Mouse (Mus musculus): Measurements from ENCODE around the gene Wdr61. TPM values are rescaled to one million over a fixed set of nuclear protein-coding genes. Genes with fewer than 3 reads are reported as not detected.

Gene Wdr61
- 158 and 159 TPM in 2 replicates for polyA plus RNA-seq (2014; fragmentation: Nextera tagmentation; extraction: Ambion mirVana)

DNA sequence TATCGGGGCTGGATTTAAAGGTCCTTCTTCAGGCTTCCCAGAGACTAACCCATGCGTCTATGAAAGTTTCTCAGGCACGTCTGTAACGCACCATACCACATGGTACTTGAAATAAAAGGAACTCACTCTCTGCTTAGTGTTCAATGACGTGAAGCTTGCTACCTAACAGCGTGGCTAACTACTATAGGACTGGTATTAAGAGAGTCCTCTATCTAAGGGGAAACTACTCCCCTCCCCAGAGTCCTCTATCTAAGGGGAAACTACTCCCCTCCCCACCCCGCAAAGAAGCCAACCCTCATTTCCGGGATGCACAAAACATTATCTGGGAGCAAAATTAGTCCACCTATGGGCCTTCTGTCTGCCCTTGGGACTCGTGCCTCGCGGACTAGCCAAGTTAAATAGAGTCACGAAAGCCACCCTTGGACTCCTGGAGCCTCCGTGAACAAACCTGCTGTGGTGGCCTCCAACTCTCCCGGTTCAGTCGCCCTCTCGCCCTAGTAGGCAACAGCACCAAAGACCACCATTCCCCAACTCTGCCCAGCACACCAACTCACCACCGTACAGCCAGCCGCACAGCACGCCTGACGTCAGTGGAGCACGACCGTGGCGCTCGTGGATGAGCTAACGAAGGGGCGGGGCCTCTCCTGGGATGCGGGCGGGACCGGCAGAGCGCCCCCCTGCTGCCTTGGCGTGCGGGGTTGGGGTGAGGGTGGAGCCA is at the start of gene Wdr61:
Gene Wdr61, minus strand, starts transcription at position 599 of the 718 bp plus-strand sequence.
- peak; percentile 96 for ATAC-seq (replicated peaks; ENCODE audit: low FRiP score)
- H3K4me3 ChIP-seq (ENCODE audit: low read depth, low read length) = peak within 1 kb of the TSS; percentile 64
- no peaks in the 10 kb centered on the region for H3K9me3 ChIP-seq (ENCODE audit: control insufficient read depth, low read length)
- no peaks in the 10 kb centered on the region; the same call in 1 of the 2 replicates for H3K36me3 ChIP-seq (ENCODE audit: control insufficient read depth, insufficient read depth, low read length)
- H3K27me3 ChIP-seq (ENCODE audit: control insufficient read depth, insufficient read depth, low read length) = no peaks in the 10 kb centered on the region
- H3K4me1 ChIP-seq (replicated peaks; ENCODE audit: control insufficient read depth, insufficient read depth, low read length) = 0 out of 2 replicates have a peak, but pooled peaks cover 5% of the 10 kb centered on the region
- H3K4me2 ChIP-seq (ENCODE audit: low read depth, low read length, severe bottlenecking) = peak within 1 kb of the TSS; percentile 72
- DNase-seq (ENCODE audit: low spot score) = peak; percentile 99
- peak within 1 kb of the TSS; percentile 75 for H3K9ac ChIP-seq (ENCODE audit: low read length)
- H3K27ac ChIP-seq (ENCODE audit: low read depth, low read length) = peak within 1 kb of the TSS; percentile 46; the same call in 1 of the 2 replicates
- 2% methylated on average over 32 of the region's 32 CpGs for WGBS

DNA sequence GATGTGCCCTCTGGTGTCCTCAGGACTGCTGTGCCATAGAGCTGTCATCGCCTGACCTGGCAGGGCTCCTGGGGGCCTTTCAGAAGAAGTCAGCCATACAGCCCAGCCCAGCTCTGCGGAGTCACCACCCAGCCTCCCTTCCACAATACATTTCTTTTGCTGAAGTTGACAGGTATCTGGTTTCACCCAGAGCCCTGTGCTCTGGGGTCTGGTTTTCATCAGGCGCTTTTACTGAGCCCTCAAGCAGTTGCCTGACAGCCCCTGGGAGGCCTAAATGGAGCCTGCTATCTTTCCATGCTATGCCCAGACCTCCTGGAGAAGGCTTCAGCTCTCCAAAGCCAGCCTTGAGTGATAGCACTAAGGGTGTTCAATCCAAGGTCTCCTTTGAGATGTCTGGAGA is 49.7 kb upstream of the Wdr61 start:
- DNase-seq (ENCODE audit: low spot score) (no peak), ATAC-seq (replicated peaks; ENCODE audit: low FRiP score) (no peak)
- 63% methylated on average over 3 of the region's 3 CpGs for WGBS
- Histone ChIP-seq H3K27me3 (ENCODE audit: control insufficient read depth, insufficient read depth, low read length) (no peaks in the 10 kb centered on the region), H3K4me3 (ENCODE audit: low read depth, low read length) (no peak overlapping the region), H3K9me3 (ENCODE audit: control insufficient read depth, low read length) (no peaks in the 10 kb centered on the region), H3K27ac (ENCODE audit: low read depth, low read length) (no peak overlapping the region), H3K36me3 (ENCODE audit: control insufficient read depth, insufficient read depth, low read length) (no peaks in the 10 kb centered on the region), H3K4me1 (replicated peaks; ENCODE audit: control insufficient read depth, insufficient read depth, low read length) (peaks cover 5% of the 10 kb centered on the region; the same call in 1 of the 2 replicates), H3K9ac (ENCODE audit: low read length) (no peak overlapping the region), H3K4me2 (ENCODE audit: low read depth, low read length, severe bottlenecking) (no peak overlapping the region)

DNA sequence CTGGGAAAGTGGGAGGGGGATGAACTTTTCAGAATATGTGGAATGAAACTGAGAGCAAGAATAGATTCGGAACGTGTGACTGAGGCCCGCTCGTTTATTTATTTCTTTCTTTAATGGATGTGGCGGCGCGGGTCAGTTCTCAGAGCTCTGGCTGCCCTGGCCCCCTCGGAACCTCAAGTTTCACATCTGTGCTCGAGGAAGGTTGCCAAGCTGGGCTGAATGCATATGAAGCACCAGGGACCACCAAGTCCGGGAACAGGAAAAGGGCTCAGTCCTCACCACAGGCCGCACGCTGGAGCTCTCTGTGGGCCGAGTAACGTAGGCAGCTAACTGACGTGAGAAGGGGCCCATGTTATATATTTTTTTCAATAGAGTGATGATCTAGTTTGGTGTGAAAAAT is 48.2 kb upstream of the Wdr61 start:
- Histone ChIP-seq H3K9ac (ENCODE audit: low read length) (no peak overlapping the region), H3K4me1 (replicated peaks; ENCODE audit: control insufficient read depth, insufficient read depth, low read length) (no peaks in the 10 kb centered on the region), H3K27me3 (ENCODE audit: control insufficient read depth, insufficient read depth, low read length) (no peaks in the 10 kb centered on the region), H3K27ac (ENCODE audit: low read depth, low read length) (no peak overlapping the region), H3K4me3 (ENCODE audit: low read depth, low read length) (no peak overlapping the region), H3K4me2 (ENCODE audit: low read depth, low read length, severe bottlenecking) (no peak overlapping the region), H3K9me3 (ENCODE audit: control insufficient read depth, low read length) (no peaks in the 10 kb centered on the region), H3K36me3 (ENCODE audit: control insufficient read depth, insufficient read depth, low read length) (no peaks in the 10 kb centered on the region)
- DNase-seq (ENCODE audit: low spot score) (no peak), ATAC-seq (replicated peaks; ENCODE audit: low FRiP score) (no peak)
- 70% methylated on average over 15 of the region's 15 CpGs for WGBS

DNA sequence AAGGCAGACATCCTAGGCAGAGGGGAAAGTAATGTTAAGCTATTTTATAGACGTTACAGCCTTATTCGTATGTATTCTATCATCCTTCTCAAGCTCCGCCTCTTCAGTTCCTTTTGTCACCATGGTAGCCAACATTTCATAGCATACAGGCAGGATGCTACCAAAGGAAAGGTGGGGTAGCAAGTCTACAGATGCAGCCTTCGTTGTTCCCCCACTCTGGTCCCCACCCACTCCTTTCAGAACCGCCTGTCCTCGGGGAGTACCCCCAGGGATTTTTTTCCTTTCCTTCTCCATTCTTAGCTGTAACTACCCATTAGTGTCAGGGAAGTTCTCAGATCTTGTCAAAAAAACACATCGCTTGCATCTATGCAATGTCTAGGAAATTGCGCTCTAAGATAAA is 45.0 kb upstream of the Wdr61 start:
- DNase-seq (ENCODE audit: low spot score) (no peak), ATAC-seq (replicated peaks; ENCODE audit: low FRiP score) (no peak)
- Histone ChIP-seq H3K4me1 (replicated peaks; ENCODE audit: control insufficient read depth, insufficient read depth, low read length) (no peaks in the 10 kb centered on the region), H3K4me3 (ENCODE audit: low read depth, low read length) (no peak overlapping the region), H3K36me3 (ENCODE audit: control insufficient read depth, insufficient read depth, low read length) (no peaks in the 10 kb centered on the region), H3K9me3 (ENCODE audit: control insufficient read depth, low read length) (no peaks in the 10 kb centered on the region), H3K27ac (ENCODE audit: low read depth, low read length) (no peak overlapping the region), H3K27me3 (ENCODE audit: control insufficient read depth, insufficient read depth, low read length) (no peaks in the 10 kb centered on the region), H3K4me2 (ENCODE audit: low read depth, low read length, severe bottlenecking) (no peak overlapping the region), H3K9ac (ENCODE audit: low read length) (no peak overlapping the region)
- WGBS = 89% methylated on average over 8 of the region's 8 CpGs

DNA sequence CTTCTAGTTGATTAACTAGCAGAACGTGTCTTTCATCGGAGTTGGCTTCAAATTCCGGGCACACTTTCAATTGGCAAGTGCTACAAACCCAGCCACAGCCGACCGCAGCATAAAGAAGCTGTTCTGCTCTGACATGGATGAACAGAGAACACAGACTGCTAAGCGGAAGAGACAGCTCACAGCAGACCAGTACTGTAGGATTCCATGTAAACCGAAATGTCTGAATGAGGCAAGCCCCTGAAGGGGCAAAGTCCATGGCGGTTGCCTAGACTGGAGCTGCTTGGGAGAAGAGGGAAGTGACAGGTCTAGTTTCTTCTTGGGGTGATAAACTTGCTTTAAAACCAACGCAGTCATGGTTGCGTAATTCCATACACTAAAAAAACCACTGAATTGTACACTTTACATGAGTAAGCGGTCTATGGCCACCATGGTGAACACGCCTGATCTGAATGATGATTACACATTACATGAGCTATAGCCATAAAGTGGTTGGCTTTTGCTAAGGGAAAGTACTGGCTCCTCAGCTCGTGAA is 42.2 kb upstream of the Wdr61 start:
- Histone ChIP-seq H3K4me2 (ENCODE audit: low read depth, low read length, severe bottlenecking) (no peak overlapping the region), H3K9me3 (ENCODE audit: control insufficient read depth, low read length) (no peaks in the 10 kb centered on the region), H3K9ac (ENCODE audit: low read length) (no peak overlapping the region), H3K4me3 (ENCODE audit: low read depth, low read length) (no peak overlapping the region), H3K27me3 (ENCODE audit: control insufficient read depth, insufficient read depth, low read length) (no peaks in the 10 kb centered on the region), H3K4me1 (replicated peaks; ENCODE audit: control insufficient read depth, insufficient read depth, low read length) (no peaks in the 10 kb centered on the region), H3K36me3 (ENCODE audit: control insufficient read depth, insufficient read depth, low read length) (no peaks in the 10 kb centered on the region), H3K27ac (ENCODE audit: low read depth, low read length) (no peak overlapping the region)
- ATAC-seq (replicated peaks; ENCODE audit: low FRiP score) (no peak), DNase-seq (ENCODE audit: low spot score) (no peak)
- WGBS = 91% methylated on average over 13 of the region's 13 CpGs

DNA sequence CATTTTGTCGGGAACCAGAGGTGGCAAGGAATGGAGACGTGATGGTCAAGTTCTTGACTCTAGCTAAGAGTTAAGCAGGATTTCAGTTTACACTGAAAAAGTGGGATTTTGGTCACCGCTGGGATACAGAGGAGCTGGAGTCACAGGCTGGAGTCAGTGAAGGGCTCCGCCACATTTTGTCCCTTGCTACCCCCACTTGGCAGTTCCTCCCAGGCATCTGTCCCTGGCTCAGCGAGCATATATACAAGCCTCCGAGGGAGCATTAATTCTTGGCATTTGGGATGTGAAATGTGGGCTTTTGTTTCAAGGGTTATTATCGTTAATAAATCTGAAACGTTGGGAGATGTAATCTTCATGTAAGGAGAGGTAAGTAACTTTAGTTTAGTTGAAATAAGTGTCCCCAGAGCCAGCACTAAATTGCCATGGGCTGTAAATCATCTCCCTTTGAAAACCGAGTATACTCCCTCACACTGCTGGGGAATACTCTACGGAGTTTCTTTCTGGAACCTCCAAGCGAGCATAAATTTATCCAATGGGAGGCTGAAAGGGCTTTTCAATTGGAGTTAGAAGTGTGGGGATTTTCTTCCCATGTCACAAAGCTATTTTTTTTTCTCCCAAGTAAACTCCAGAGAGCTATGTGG is 35.9 kb upstream of the Wdr61 start:
- 60% methylated on average over 11 of the region's 11 CpGs for WGBS
- no peak overlapping the region for H3K27ac ChIP-seq (ENCODE audit: low read depth, low read length)
- H3K4me2 ChIP-seq (ENCODE audit: low read depth, low read length, severe bottlenecking) = no peak overlapping the region
- no peak for DNase-seq (ENCODE audit: low spot score)
- no peak for ATAC-seq (replicated peaks; ENCODE audit: low FRiP score)
- H3K4me1 ChIP-seq (replicated peaks; ENCODE audit: control insufficient read depth, insufficient read depth, low read length) = peaks cover 6% of the 10 kb centered on the region; the same call in 1 of the 2 replicates
- H3K27me3 ChIP-seq (ENCODE audit: control insufficient read depth, insufficient read depth, low read length) = peaks cover 15% of the 10 kb centered on the region
- H3K9me3 ChIP-seq (ENCODE audit: control insufficient read depth, low read length) = no peaks in the 10 kb centered on the region
- H3K36me3 ChIP-seq (ENCODE audit: control insufficient read depth, insufficient read depth, low read length) = no peaks in the 10 kb centered on the region
- no peak overlapping the region for H3K9ac ChIP-seq (ENCODE audit: low read length)
- H3K4me3 ChIP-seq (ENCODE audit: low read depth, low read length) = no peak overlapping the region

DNA sequence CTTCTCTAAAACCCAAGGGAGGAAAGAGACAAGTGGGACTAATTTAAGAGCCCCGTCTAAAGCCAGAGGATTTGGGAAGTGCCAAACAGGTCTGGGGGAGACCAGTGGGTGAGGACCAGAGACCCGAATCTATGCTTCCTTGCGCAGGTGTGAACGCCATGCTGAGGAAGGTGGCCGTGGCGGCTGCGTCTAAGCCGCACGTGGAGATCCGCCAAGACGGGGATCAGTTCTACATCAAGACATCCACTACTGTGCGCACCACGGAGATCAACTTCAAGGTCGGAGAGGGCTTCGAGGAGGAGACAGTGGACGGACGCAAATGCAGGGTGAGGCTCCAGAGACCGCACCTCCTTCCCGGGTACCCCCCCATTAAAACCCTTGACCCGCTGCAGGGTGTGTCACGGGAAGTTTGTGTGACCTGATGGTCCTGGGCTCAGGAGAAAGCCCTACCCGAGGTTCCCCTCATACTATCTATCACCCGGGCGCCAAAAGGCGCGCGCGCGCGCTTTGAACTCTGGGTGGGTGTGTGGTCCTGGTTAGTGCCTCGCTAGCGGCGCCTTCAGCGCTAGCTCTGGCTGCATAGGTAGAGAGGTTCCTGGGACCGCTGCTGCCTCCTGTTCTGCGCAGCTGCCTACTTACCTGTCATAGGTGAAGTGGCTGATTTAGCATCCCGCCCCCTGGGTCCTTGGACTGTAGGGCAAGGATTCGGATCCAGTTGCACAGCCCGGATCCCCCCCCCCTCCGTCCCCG is 31.2 kb upstream of the Wdr61 start:
- H3K4me2 ChIP-seq (ENCODE audit: low read depth, low read length, severe bottlenecking) = peak overlapping the region; percentile 60
- H3K4me3 ChIP-seq (ENCODE audit: low read depth, low read length) = peak overlapping the region; percentile 34
- no peak overlapping the region for H3K27ac ChIP-seq (ENCODE audit: low read depth, low read length)
- under 1% methylated on average over 39 of the region's 41 CpGs for WGBS
- H3K27me3 ChIP-seq (ENCODE audit: control insufficient read depth, insufficient read depth, low read length) = peaks cover 32% of the 10 kb centered on the region
- peak; percentile 21; the same call in 1 of the 2 replicates for ATAC-seq (replicated peaks; ENCODE audit: low FRiP score)
- no peaks in the 10 kb centered on the region for H3K9me3 ChIP-seq (ENCODE audit: control insufficient read depth, low read length)
- peak; percentile 67 for DNase-seq (ENCODE audit: low spot score)
- peaks cover 10% of the 10 kb centered on the region for H3K4me1 ChIP-seq (replicated peaks; ENCODE audit: control insufficient read depth, insufficient read depth, low read length)
- no peaks in the 10 kb centered on the region for H3K36me3 ChIP-seq (ENCODE audit: control insufficient read depth, insufficient read depth, low read length)
- peak overlapping the region; percentile 24 for H3K9ac ChIP-seq (ENCODE audit: low read length)

DNA sequence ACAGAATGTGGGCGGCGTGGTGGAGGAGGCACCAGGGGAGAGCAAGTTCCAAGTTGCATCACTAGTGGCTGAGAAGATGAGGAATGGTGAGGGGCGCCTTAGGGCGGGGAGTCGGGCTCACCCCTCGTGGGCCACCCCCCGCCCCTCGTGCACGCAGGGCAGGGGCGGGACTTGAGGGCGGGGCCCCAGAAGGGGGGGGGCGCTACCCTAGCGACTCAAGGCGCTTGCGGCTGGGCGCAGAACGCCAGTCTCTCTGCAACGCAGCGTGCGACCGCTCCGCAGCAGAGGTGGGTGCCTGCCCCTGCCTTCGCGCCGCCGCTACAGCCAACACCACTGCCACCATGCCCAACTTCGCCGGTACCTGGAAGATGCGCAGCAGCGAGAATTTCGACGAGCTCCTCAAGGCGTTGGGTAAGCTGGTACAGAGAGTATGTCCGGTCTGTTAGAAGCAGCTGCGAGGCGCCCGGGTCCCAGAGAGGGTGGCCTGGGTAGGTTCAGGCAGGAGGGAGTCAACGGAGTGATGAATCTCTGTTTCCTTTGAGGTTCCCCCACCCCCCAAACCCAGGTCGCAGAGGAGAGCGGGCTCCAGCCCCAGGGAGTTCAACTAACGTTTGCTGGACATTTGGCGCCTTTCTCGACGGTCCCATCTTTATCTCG is 30.4 kb upstream of the Wdr61 start, which contains the start of gene Crabp1:
Gene Crabp1, plus strand, starts transcription at position 188 of the 657 bp plus-strand sequence.
- H3K27me3 ChIP-seq (ENCODE audit: control insufficient read depth, insufficient read depth, low read length) = peaks cover 32% of the 10 kb centered on the region
- H3K4me2 ChIP-seq (ENCODE audit: low read depth, low read length, severe bottlenecking) = peak within 1 kb of the TSS; percentile 60
- H3K4me1 ChIP-seq (replicated peaks; ENCODE audit: control insufficient read depth, insufficient read depth, low read length) = peaks cover 8% of the 10 kb centered on the region
- under 1% methylated on average over 44 of the region's 45 CpGs for WGBS
- DNase-seq (ENCODE audit: low spot score) (peak; percentile 73), ATAC-seq (replicated peaks; ENCODE audit: low FRiP score) (0 out of 2 replicates have a peak, but pooled peaks have one; percentile 27)
- H3K9me3 ChIP-seq (ENCODE audit: control insufficient read depth, low read length) = no peaks in the 10 kb centered on the region
- peak within 1 kb of the TSS; percentile 34 for H3K4me3 ChIP-seq (ENCODE audit: low read depth, low read length)
- no peak within 1 kb of the TSS for H3K27ac ChIP-seq (ENCODE audit: low read depth, low read length)
- no peaks in the 10 kb centered on the region for H3K36me3 ChIP-seq (ENCODE audit: control insufficient read depth, insufficient read depth, low read length)
- H3K9ac ChIP-seq (ENCODE audit: low read length) = peak within 1 kb of the TSS; percentile 41
